Mouse (Mus musculus): ENCODE measurements around the gene Rasgrp1. TPM values are rescaled to one million over a fixed set of nuclear protein-coding genes. Genes with fewer than 3 reads are reported as not detected.

The Rasgrp1 gene
- polyA plus RNA-seq, 1 experiment = 241 TPM

GRCm38 (mm10) chr2:117241953-117242352 lies 100.8 kb downstream of the Rasgrp1 start:
- Histone ChIP-seq H3K4me1 (ENCODE audit: control insufficient read depth, insufficient read depth, low read length) (no peaks in the 10 kb centered on the region), H3K4me3 (ENCODE audit: insufficient read depth, low read depth, low read length) (no peak overlapping the region), H3K27ac (ENCODE audit: insufficient read depth, low read depth, low read length) (no peak overlapping the region)
- no peak for TF ChIP-seq POLR2A (IDR thresholded peaks at IDR 0.05; ENCODE audit: insufficient read depth, low read depth, low read length)
- no peak for TF ChIP-seq CTCF (IDR thresholded peaks at IDR 0.05; ENCODE audit: insufficient read depth, low read depth, low read length)
- WGBS = 75% methylated on average over 4 of the region's 4 CpGs

GRCm38 (mm10) chr2:117231257-117231656 lies 111.5 kb downstream of the Rasgrp1 start:
- H3K4me1 ChIP-seq (ENCODE audit: control insufficient read depth, insufficient read depth, low read length) = peaks cover 14% of the 10 kb centered on the region
- TF ChIP-seq CTCF (IDR thresholded peaks at IDR 0.05; ENCODE audit: insufficient read depth, low read depth, low read length) (peak; percentile 67), POLR2A (IDR thresholded peaks at IDR 0.05; ENCODE audit: insufficient read depth, low read depth, low read length) (no peak)
- H3K4me3 ChIP-seq (ENCODE audit: insufficient read depth, low read depth, low read length) = no peak overlapping the region
- WGBS = 2% methylated on average over 13 of the region's 13 CpGs
- no peak overlapping the region for H3K27ac ChIP-seq (ENCODE audit: insufficient read depth, low read depth, low read length)

GRCm38 (mm10) chr2:117230261-117230660 lies 112.5 kb downstream of the Rasgrp1 start:
- WGBS = 44% methylated on average over 7 of the region's 7 CpGs
- H3K4me1 ChIP-seq (ENCODE audit: control insufficient read depth, insufficient read depth, low read length) = peaks cover 14% of the 10 kb centered on the region
- no peak overlapping the region for H3K27ac ChIP-seq (ENCODE audit: insufficient read depth, low read depth, low read length)
- TF ChIP-seq POLR2A (IDR thresholded peaks at IDR 0.05; ENCODE audit: insufficient read depth, low read depth, low read length) (no peak), CTCF (IDR thresholded peaks at IDR 0.05; ENCODE audit: insufficient read depth, low read depth, low read length) (no peak)
- no peak overlapping the region for H3K4me3 ChIP-seq (ENCODE audit: insufficient read depth, low read depth, low read length)

Other genes starting within 250 kb of the Rasgrp1 start
- gene Spred1, start 221.6 kb downstream of the Rasgrp1 start, polyA plus RNA-seq (2012; ENCODE audit: insufficient read depth, insufficient read length, low replicate concordance, missing spikeins) = 67.2 and 101 TPM in 2 replicates
- gene Fam98b, start 93.3 kb downstream of the Rasgrp1 start, polyA plus RNA-seq (2012; ENCODE audit: insufficient read depth, insufficient read length, low replicate concordance, missing spikeins) = not detected in 2 replicates

All from olfactory bulb, adult 2 months (tissue).